Mouse (Mus musculus) 3T3-L1 (cell line): ENCODE results near the gene Cntd1.

Source experiments
- DNase-seq: peaks from one replicate; pipeline ENCODE4 v3.0.0-alpha.2; 2015; ENCODE audit warnings: low read depth, low spot score

The Cntd1 gene

DNA sequence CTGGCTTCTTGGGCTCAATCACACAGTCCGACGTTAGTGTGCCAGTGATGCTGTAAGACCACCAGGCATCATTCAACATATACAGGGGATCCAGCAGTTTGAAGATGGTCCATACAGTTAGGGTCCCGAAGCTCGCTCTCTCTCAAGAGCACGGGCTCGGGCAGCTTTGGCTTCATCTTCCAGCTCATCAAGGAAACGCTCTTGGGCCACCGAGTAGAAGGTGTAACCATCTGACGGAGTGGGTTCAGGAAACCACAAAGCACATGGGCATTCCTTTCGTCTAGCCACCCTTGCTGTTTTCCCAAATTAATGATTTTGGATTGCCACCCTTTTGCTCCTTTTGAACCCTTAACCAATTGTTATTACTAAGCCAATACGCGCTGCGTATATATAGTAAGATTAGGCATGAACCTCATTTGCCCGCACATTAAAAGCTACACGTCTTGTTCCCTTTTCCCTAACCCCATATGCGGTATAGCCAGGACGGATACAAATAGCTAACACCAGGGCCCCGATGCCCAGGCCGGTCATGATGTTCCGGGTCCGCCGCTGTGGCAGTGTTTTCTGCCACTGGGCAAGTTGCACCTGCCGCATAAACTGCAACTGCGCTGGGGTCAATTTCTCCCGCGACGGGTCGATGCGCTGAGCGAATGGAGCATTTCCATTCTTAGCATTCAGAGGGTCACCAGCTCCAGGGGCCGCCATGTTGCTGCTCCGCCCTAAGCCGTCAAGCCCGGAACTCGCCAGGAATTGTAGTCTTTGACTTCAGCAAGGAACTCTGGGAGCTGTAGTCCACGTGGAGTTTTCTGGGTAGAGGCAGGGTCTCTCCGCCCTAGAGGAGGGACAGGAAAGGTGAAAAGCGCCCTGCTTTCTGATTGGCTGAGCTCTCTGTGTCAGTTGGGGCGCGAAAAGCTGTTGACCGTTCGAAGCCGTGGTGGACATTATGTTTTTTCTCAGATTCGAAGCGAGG is at the start of gene Cntd1, which contains the start of gene Coa3:
Cntd1 (plus strand) TSS at position 790 of the 970 bp plus-strand sequence.
Coa3 (minus strand) TSS at position 892 of the 970 bp plus-strand sequence.
- DNase-seq = peak; percentile 81

DNA sequence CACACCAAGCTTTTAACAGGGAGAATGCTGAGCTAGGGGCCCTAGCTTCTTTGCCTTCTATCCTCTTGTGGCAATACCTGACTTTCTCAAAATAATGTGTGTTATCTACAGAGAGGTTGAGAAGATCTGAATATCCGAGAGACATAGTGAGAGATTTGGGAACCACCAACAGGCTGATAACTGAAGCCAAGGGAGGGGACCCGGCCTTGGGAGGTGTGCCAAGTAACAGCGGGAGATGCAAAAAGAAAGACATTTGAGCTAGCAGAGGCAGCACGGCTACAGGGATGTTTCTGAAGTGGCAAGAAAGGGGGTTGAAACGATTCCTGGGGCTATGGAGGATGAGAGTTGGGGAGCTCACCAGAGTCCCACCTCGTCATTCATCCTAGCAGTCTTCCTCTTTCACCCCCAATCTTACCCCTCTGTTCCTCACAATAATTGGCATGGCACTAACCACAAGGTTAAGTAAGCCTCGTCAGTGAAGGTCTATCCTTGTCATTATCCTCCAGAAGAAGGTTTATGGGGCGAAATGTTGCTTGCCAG is 49.4 kb upstream of the Cntd1 start:
- DNase-seq = no peak

GRCm38 (mm10) chr11:101230061-101230511 is 48.7 kb upstream of the Cntd1 start:
- DNase-seq = peak; percentile 11

- no peak for DNase-seq
These were observed 48.3 kb upstream of the Cntd1 start for GRCm38 (mm10) chr11:101230526-101230925.

DNA sequence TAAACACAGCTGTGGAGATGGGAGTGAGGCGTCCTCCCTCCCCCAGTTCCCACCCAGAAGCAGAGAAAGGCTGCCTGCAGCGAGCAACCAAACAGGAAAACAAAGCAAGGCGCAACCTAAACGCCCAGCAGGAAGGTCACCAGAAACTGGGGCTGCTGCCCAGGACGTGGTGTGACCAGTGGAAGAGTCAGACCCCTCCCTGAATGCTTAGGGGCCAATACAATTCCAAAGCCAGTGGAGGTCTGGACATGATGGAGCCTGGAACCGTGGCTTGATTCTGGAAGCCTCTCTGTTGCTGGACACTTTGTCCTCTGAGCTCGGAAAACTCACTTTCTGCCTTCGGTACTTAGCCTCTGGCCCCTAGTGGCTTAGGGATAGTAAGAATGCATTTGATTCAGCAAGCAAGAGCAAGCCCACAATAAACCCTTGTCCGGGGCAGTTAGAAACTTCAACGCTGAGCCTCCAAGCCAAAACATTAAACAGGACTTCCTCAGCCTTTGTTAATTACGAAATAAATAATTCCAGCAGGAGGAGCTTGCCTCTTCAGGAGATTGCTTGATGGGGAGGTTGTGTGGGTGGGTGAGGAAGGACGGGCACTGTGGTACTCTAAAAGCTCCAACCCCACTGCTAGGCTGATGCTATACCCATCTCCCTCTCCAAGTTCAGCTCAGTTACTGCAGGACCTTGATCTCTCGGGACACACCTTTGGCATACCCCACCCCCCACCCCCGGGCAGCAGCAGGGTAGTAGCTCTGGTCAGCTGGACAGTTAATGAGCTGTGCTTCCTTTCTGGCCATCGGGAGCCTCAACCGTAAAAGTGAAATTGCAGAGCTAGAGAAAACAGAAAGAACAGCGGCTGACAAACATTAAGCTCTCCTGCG is 47.6 kb upstream of the Cntd1 start:
- DNase-seq = no peak

- DNase-seq = no peak
These were observed 46.6 kb upstream of the Cntd1 start for GRCm38 (mm10) chr11:101232010-101232839.

DNA sequence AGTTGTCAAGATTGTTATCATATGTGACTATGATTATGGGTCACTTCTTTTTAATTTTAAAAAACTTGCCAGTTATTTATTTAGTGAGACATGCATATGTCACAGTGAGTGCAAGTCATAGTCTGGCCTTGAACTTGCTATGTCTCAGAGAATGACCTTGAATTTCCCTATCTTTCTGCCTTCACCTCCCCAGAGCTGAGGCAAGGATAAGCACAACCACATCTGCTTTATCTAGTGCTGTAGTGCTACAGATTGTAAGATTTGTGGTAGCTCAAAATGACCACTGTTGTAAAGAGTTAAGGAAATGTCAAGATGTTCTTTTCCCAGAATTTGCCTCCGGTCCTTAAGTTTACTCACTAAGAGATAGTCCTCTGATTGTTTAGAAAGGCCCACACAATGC is 45.6 kb upstream of the Cntd1 start:
- no peak for DNase-seq

DNA sequence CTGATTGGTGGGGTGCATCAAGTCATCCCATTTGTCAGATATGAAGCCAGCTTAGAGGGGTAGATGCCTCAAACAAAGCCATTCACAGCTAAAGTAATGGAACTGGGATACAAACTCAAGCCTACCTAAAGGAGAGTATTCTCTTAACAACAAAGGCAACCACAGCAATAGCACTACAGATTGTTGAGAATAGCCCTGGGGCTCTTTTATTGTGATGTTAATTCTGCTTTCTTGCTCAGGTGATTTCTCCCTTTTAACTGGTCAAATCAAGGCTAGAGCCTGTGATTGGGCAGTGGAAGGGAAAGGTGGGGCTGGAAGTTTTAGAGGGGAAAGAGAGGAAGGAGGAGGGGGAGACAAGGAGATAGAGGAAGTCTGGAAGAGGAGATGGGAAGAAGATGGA is 44.7 kb upstream of the Cntd1 start:
- DNase-seq = no peak

DNA sequence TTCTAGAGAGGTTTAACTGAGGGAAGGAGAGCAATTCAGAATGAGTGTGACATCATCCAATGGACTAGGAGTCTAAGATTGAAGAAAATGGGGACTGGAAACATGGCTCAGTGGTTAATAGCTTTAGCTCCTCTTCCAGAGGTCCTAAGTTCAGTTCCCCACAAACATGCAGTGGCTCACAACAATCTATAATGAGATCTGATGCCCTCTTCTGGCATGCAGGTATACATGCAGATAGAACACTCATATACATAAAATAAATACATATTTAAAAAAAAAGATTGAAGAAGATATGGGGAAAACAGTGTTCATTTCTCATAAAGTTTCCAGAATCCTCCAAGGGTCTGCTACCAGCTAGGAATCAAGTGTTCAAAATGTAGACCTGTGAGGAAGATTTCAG is 43.4 kb upstream of the Cntd1 start:
- DNase-seq = no peak

DNA sequence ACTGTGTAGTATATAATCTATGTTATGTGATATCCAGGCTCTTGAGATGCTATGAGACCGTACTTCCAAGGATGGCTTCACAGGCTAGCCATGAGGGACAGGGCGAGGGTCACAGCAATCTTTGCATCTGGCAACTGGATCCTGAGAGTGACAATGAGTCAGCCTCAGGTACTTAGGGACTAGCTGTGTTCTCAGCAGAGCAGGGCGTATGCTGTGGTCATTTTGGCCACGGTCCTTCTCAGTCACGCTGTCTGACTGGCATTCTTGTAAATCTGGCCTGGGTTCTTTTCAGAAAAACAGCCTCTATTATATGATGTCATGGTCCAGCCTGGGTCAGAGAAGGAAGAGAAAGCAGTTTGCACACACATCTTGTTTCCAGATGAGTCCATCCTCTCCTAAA is 42.0 kb upstream of the Cntd1 start:
- no peak for DNase-seq

GRCm38 (mm10) chr11:101238071-101238647 is 40.7 kb upstream of the Cntd1 start:
- no peak for DNase-seq

DNA sequence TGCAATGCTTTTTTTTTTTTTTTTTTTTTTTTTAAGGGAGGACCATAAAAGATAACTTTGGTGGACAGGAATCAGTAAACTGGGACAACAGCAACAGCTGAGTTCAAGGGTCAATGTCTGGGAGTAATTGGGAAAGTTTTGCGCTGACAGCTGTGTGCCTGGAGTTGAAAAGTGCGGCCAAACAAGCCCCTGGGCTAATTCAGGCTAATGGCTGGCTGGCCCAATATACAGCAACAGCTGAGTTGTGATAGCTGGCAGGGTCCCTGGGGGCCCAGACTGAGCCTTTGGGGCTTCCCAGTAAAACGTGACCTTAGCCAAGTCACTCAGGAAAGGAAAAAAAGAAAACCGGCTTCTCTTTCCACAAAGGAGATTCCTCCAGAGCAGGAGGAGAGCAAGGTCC is 33.7 kb upstream of the Cntd1 start:
- DNase-seq = no peak

GRCm38 (mm10) chr11:101245855-101246701 is 32.7 kb upstream of the Cntd1 start, which contains the start of gene Ramp2:
Gene Ramp2 (plus strand): TSS chr11:101246028.
- no peak for DNase-seq

DNA sequence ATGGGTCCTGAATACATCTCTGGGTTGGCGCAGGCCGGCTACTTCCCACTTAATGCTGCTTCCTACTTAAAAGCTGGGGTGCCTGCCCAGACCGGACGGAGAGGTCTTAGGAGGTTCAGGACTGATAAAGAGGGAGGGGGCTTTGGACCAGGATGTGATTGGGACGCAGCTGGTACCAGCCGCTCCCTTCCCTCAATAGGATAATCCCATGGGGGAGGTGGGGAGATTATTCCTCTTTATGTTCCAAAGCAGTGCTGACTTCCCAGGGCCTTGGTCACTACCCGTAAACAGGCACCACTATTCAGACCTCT is 32.2 kb upstream of the Cntd1 start:
- DNase-seq = no peak

- no peak for DNase-seq
These were observed 31.2 kb upstream of the Cntd1 start for GRCm38 (mm10) chr11:101247521-101248030.

GRCm38 (mm10) chr11:101248258-101248994 is 30.4 kb upstream of the Cntd1 start:
- DNase-seq = peak; percentile 71

DNA sequence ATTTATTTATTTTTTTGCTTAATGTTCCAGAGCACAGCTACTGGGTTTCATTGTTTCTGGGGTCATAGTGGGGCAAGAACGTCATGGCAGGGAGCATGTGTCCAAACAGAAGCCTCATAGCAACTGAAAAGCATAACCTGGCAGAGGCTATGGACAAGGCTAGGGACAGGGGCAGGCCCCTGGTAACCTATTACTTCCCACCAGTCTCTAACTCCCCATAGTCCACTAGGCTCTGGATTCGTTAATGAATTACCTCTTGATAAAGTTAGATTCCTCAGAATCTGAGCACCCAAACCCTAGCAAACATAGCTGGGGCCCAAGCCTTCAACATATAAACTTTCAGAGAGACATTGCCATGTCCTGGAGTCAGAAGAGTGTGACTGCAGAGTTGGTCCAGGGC is 27.8 kb upstream of the Cntd1 start:
- no peak for DNase-seq

DNA sequence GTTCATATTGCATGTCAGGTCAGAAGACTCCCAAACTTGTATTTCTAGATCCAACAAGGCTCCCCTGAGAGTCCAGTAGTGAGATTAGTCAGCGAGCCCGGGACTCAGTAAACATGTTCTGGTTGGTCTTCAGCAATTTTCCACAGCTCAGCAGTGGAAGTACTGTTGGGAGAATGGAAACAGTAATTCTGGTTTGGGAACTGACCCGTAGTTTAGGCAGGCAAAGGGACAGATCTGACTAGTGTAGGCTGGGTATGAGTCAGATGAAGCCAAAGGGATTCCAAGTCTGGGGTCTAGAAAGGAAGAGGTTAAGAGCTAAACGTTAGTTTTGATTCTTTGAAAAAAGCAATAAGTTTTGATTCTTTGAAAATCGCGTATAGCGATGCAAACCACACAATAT is 25.9 kb upstream of the Cntd1 start:
- peak; percentile 66 for DNase-seq
